Mouse (Mus musculus) cerebellum, adult 9-11 months (tissue): Measurements from ENCODE around the gene Fat2.

Experiments
- DNase-seq: peaks from one replicate; pipeline ENCODE4 v3.0.0; 2022

Gene Fat2

DNA sequence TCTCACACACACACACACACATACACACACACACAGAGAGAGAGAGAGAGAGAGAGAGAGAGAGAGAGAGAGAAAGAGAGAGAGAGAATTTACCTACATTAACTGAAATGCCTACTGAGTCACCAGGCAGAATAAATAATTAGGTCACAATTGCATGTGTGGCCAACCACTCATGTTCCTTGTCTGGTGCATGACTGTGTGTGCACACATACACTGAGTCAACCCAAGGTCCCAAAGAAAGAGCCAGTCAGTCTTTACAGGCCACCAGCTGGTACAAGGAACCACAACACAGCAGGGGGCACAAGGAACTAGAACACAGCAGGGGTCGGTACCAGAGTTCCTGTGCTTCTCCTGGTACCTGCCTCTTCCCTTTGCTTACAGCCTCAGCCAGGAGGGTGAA, 99.5 kb downstream of the Fat2 start:
- DNase-seq, result no peak

DNA sequence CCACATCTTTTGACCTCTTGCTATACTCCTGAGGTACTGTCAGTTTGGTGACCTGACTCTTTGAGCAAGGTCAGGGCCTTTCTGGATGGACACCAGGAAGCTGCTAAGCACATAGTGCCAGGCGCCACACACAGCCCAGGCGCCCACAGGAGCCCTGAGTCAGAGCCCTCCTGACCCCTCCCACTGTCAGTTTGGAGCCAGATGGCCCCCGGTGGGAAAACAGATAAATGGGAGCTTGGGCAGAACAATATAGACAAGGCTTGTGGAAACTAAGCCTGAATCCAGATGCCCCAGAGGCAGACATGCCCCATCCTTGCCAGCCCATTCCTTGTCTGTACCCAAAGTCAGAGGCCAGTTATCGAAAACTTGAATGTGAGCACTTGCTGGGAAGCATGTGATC, 101.6 kb downstream of the Fat2 start:
- no peak for DNase-seq

DNA sequence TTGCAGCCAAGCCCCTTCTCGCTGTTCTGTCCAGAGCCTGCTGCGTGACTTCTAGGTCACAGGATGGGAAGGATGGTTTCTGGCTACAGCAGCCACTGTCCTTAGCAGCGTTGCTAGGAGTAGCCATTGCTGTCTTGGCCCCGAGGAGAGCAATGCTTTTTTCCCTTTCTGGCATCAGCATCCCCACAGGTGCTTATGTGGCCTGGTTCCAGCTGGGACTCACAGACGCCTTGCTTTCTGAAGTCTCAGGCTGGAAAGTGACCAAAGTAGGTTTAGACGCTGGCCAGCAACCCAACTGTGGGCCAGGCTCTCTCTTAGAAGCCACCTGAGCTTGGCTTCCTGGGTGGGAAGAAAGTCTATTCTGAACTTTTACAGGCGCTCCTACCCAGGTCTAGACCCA, 102.1 kb downstream of the Fat2 start:
- DNase-seq, result peak; percentile 86

DNA sequence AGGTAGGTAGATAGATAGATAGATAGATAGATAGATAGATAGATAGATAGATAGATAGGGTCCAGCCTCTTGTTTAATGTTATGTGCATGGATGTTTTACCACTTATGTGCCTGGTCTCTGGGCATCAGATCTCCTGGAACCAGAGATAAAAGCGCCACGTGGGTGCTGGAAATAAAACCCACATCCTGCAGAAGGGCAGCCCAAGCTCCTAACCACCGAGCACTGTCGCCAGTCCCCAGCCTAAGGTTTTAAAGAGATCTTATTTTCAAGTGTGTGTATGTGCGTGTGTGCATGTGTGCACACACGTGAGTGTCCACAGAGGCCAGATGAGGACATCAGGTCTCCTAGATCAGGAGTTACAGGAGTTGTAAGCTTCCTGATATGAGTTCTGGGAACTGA, 105.3 kb downstream of the Fat2 start:
- DNase-seq, result no peak

DNA sequence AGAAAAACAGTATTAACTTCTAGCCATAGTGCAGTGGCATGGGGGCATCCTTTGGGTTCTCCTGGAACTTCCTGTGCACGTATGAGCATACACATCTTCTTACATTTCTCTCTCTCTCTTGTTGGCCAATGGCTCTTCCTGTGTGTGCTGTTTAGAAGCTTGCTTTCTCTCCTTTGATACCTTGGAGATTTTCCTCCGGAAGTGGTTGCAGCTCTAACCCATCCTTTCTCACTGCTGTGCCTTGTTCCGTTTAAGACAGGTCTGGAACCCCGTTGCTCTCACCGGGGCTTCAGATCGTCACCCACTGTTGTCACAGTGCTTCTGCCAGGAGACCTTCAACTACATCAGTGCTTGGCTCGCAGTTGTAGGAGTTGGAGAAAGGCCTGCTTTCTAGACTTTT, 115.1 kb downstream of the Fat2 start:
- no peak for DNase-seq

DNA sequence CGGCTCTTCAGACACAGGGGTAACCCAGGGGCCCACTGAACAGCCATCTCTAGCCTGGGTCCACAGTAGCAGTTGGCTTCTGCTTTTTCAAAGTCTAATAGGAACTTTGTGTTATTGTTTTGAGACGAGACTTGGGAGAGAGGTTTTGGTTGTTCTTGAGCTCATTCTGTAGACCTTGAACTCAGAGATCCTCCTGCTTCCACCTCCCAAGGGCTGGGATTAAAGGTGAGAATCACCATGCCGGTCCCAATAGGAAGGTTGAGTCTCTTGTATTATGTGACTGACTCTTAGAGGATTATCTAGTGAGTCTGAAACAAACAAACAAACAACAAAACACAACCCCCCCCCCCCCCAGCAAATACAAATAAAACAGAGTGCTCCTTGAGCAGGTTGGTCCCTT, 117.9 kb downstream of the Fat2 start:
- DNase-seq, result no peak

DNA sequence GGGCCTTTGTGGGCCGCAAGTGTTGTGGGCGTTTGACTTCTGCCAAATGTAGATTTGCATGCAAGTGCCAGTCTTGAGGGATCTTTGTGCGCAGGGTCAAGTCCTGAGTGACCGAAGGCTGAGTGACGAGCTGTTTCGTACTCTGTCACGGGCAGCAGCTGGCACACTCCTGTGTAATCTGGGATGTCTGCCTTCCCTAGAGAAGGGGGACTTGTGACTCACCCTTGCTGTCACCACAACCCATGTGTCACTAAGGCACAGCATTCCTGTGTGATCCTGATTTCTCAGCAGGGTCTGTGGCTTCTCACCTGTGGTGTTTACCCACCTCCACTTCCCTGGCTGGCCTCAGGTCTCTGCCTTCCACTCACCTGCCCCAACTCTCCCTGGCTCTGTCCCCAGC, 118.5 kb downstream of the Fat2 start:
- no peak for DNase-seq

DNA sequence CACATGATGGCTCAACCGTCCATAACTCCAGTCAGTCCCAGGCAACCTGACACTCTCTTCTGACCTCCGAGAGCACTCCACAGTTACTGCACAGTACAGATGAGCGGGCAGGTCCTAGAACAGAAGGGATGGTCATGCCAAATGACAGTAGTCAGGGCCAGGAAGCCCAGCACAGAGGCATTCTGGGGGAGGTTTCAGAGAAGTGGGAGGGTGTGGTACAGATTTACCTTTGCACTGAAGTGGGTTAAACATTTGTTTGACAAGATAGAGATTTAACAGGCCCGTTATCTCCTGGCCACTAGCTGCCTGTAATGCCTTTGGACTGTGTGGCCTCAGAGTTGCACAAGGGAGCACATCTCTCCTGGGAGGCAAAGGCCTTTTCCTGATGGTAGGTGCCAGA, 118.9 kb downstream of the Fat2 start:
- no peak for DNase-seq

DNA sequence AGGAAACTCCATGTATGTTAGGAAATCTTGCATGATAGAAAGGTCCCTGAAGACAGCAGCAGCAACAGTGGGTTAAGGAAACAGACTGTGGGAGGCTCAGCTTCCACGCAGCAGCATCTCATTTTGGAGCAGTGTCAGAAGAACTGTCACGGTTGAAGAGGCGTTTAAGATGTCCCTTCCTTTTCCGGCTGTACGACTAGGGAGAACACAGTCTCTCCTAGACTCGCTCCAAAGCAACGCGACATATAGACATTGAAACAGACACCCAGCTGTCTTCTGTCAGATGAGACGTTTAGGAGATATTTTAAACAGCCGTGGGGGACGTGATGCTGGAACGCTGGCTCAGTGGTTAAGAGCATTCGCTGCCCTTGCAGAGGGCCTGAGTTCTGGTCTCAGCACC, 119.5 kb downstream of the Fat2 start:
- DNase-seq, result no peak

DNA sequence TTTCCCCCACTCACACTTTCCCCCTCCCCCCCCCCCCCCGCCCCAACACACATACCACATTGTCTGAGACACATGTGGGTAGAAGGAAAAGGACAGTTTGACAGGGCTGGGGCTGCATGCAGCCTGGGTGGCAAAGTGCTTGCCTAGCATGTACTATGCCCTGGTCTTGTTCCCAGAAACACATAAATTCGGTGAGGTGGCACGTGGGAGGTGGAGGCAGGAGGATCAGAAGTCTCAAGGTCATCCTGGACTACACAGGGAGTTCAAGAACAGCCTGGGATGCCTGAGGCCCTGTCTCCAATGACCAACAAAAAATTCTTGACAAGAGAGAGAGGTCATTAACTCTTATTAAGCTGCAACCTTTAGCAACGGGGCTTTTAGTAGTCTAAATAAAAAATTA, 120.3 kb downstream of the Fat2 start:
- DNase-seq, result no peak

DNA sequence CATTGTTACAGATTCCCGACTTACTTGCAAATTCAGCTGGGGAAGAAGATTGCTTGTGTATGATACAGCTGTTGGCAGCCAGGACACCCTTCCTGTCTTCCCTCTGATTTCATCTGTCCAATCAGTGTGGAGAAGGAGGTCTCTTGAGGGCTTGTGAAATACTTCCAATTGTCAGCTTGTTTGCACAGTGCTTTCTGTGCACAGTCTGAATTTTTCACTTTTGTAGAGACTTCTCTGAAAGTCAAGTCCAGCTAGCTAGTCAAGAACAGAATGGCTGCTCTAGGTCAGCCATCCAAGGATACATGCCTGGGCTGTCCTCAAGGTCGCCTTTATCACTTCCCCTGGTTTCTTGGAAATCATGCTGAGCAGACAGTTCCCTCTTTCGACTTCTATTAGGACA, 121.4 kb downstream of the Fat2 start:
- no peak for DNase-seq

DNA sequence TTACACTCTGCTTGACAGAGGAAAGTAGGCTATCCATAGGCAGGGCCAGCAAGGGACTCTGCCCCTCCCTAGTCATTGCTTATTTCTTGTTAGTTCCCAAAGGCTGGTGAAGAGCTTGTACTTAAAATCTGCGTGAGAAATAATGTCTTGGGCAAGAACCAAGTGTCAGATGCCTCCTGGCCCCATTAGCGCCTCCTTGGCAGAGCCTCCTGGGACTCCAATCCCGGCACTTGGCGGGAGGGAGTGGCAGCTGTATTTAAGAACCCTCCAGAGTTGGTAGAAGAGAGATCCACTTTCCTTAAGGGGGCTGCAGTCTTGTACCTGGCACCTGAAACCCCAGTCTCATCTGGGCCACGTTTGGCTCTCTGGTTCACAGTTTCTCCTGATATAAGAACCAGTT, 122.2 kb downstream of the Fat2 start:
- DNase-seq, result no peak

DNA sequence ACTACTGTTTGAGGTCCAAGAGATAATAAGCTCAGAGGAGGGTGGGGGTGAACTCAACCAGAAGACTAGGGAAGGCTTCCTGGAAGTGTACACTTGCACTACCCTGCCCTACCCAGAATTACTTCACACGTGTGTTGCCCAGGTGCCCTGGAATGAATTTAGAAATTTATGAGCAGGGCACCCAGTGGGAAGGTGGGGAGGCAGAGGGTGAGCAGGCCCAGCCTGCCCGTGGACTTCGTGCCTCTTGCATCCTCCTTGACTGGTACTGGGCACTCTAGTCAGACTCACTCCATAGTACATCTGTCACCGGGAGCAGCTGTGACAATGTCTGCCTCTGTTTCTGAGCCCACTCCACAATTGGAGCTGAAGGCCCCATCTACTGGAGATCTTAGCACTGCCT, 122.8 kb downstream of the Fat2 start:
- DNase-seq, result no peak

DNA sequence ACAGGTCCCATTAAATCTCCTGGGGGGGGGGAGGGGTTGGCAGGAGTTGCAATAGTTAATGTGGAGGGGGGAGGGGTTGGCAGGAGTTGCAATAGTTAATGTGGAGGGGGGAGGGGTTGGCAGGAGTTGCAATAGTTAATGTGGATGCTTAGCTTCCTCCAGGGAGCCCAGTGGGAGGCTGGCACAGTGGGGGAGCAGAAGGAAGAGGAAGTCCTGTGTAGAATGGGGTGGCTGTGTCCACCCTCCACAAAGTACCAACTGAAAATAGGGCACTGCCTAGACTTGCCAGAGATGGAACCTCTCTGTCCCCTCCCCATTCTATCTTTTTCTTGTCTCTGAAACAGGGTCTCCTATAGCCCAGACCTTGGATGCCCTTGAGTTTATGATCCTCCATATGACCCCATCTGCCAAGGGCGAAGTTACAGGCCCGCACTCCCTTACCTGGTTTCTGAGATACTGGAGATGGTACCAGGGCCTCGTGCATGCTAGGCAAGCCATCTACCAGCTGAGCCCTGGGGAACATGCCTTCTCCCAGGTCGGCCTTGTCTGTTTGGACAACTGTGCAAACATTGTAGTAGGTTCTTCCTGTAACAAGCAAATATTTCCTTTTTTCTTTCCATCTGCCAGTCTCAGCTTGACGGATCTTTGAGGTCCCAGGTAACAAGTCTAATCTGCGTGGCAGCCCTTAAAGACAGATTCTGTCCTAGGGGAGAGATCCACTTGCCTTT, 126.6 kb downstream of the Fat2 start:
- no peak for DNase-seq

DNA sequence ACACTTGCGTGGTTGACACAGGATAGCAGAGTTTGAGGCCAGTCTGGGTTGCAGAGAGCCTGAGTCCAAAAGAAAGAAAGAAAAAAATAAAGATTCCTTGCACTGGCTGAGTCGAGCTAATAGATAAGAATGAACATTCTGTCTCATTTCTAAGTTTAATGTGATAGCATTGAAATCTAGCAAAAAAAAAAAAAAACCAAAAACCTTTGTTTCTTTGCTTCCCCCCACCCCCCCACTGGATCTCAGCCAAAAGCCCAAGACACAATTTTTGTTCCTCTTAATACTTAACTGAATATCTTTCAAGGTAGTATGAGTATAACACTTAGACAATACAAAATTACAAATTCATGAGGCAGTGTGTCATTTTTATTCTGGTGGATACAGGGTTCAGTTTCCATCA, 127.3 kb downstream of the Fat2 start:
- no peak for DNase-seq

DNA sequence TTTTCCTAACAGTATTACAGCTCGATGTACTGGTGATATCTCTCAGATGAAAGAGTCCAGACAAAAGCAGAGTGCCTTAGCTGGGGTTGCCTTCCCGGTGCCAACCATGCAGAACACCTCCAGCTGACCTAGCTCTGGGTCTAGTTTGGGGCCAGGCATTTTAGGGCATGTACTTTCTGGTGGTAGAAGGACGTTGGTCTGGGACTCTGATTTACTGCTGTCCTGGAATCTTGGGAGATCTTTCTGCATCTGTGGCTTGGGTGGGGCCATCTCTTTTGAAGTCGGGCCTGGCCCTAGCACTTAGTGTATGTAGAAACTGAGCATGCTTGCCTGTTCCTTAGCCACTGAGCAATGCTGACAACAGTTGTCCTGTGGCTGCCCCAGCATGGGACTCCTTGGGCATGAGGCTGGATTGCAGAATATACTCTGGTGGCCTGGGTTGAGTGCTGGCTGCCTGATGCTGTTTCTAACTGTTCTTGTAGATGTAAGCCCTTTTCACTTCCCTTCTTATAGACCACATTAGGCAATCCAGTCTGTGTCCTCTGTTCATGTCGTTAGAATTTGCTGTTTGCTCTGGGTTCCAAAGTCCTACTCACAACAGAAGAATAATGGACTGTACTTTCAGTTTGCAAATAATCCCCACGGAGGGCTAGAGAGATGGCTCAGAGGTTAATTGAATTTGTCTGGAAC, 128.2 kb downstream of the Fat2 start:
- no peak for DNase-seq

DNA sequence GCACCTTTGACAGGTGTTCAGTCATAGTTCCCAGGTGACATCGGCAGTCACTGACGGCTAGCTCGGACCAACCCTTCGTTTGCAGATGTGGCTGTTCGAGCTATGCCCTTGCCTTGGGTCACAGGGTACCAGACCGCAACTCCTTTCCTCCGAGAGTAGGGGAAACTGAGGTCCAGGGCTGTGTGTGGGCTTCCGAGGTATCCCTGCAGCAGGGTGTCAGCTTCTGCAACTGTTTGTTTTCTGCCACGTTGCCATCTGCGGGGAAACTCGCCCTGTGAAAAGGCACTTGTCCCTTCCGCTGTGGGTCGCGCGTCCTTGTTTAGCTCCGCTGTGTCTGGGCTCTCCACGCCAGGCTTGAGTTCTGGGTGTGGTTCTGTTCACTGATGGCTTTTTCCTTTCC, 131.8 kb downstream of the Fat2 start:
- no peak for DNase-seq

DNA sequence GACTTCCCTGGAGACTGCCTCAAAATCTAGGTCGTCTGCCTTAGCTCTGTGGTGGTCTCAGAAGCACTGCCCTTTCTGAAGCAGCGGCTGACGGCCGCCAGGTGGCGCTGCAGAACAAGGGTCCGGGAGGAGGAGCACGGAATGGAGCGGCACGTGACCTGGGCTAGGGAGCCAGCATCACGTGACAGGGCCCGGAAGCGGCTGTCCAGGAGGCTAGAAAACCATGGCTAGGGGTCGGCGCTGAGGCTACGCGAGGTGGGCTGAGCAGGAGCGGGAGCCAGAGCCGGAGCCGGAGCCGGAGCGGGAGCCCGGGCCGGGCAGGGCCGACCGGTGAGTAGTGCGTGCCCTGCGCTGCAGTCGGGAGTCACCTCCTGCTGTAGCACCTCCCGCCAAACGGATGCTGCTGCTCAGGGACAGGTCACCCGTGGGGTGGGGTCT, 132.2 kb downstream of the Fat2 start, which contains the start of gene Slc36a1:
Gene Slc36a1 (plus strand): TSS at position 192 of the 438 bp plus-strand sequence.
- peak; percentile 93 for DNase-seq
